Mouse (Mus musculus) forebrain, postnatal 0 days (tissue): ENCODE data around the gene Tmcc2. TPM values are rescaled to one million over a fixed set of nuclear protein-coding genes. Genes with fewer than 3 reads are reported as not detected.

Experiments used
- ATAC-seq: fragments of 200-750 bp; cut with Nextera tagmentation; 2 replicates; pipeline ENCODE4 v1.8.0; 2017; ENCODE audit warnings: mild to moderate bottlenecking, moderate library complexity
- DNase-seq: peaks from one replicate; pipeline ENCODE4 v3.0.0-alpha.2; 2015
- H3K27ac ChIP-seq: fragments of 300-500 bp; sonication (generic); 2 replicates; pipeline ENCODE4 v1.5.1; 2014; ENCODE audit warnings: low read depth, mild to moderate bottlenecking, antibody characterized with exemption, low read length, moderate library complexity, mixed read lengths
- H3K27me3 ChIP-seq: fragments of 300-500 bp; sonication (generic); 2 replicates; pipeline ENCODE4 v1.6.1; 2014; ENCODE audit warnings: mild to moderate bottlenecking, low read length, mixed read lengths; ENCODE audit not compliant: insufficient read depth
- H3K36me3 ChIP-seq: fragments of 300-500 bp; sonication (generic); 2 replicates; pipeline ENCODE4 v1.6.1; 2014; ENCODE audit warnings: mild to moderate bottlenecking, moderate library complexity; ENCODE audit not compliant: insufficient read depth
- H3K4me1 ChIP-seq: fragments of 300-500 bp; sonication (generic); 2 replicates; pipeline ENCODE4 v1.6.1; 2014; ENCODE audit warnings: antibody characterized with exemption; ENCODE audit not compliant: insufficient read depth
- H3K4me2 ChIP-seq: fragments of 300-500 bp; sonication (generic); 2 replicates; pipeline ENCODE4 v1.6.1; 2014; ENCODE audit warnings: low read depth, mild to moderate bottlenecking, moderate library complexity
- H3K4me3 ChIP-seq: fragments of 300-500 bp; sonication (generic); 2 replicates; pipeline ENCODE4 v1.5.1; 2014; ENCODE audit warnings: low read depth, low read length, mixed read lengths
- H3K9ac ChIP-seq: fragments of 300-500 bp; sonication (generic); 2 replicates; pipeline ENCODE4 v1.6.1; 2014; ENCODE audit warnings: mild to moderate bottlenecking
- H3K9me3 ChIP-seq: fragments of 300-500 bp; sonication (generic); 2 replicates; pipeline ENCODE4 v1.6.1; 2016; ENCODE audit warnings: low read length
- CTCF ChIP-seq: sonication (generic); IDR thresholded peaks from 2 replicates; pipeline ENCODE4 v1.5.1; 2016; ENCODE audit warnings: antibody characterized with exemption, control low read depth, low read depth
- WGBS: fragments of 180-500 bp; shearing (Covaris S2); extraction: QIAGEN DNeasy Blood & Tissue Kit; methylation state at CpG from one replicate; pipeline ENCODE4 v1.1.7; 2014; 5-methylcytosine and 5-hydroxymethylcytosine counted together
- polyA plus RNA-seq: library from polyadenylated mRNA; unstranded; fragments of >200 nt; fragmentation: Nextera tagmentation; extraction: Ambion mirVana; gene quantifications from 2 replicates; pipeline ENCODE4 v1.2.1, GENCODE M21; 2015
- total RNA-seq: library from RNA; depleted of rRNA; stranded (reverse); fragments of >200 nt; gene quantifications from 2 replicates; pipeline ENCODE4 v1.2.3, GENCODE M21; 2014; rRNA removed

Gene Tmcc2
- 104 TPM in 2 replicates for total RNA-seq
- polyA plus RNA-seq, result 37.4 and 41.9 TPM in 2 replicates

GRCm38 (mm10) chr1:132390691-132391579 lies at the start of gene Tmcc2:
Tmcc2 (minus strand) TSS chr1:132391281.
- WGBS, result 2% methylated on average over 50 of the region's 50 CpGs
- H3K4me1 ChIP-seq, result peaks cover 20% of the 10 kb centered on the region
- ATAC-seq, result peak; percentile 54

GRCm38 (mm10) chr1:132437389-132437788 lies 46.3 kb upstream of the Tmcc2 start:
- peaks cover 29% of the 10 kb centered on the region; the same call in 1 of the 2 replicates for H3K36me3 ChIP-seq
- no peak overlapping the region for H3K9ac ChIP-seq
- no peaks in the 10 kb centered on the region for H3K4me1 ChIP-seq
- TF ChIP-seq CTCF, result no peak
- DNase-seq (no peak), ATAC-seq (no peak)
- no peaks in the 10 kb centered on the region for H3K27me3 ChIP-seq
- no peak overlapping the region for H3K4me3 ChIP-seq
- 90% methylated on average over 5 of the region's 5 CpGs for WGBS
- no peak overlapping the region for H3K4me2 ChIP-seq
- no peak overlapping the region for H3K27ac ChIP-seq
- H3K9me3 ChIP-seq, result no peaks in the 10 kb centered on the region

More at GRCm38 (mm10) chr1:132390691-132391579, at the start of gene Tmcc2:
- Histone ChIP-seq H3K27ac (peak within 1 kb of the TSS; percentile 91), H3K4me2 (peak within 1 kb of the TSS; percentile 87), H3K27me3 (no peaks in the 10 kb centered on the region), H3K9me3 (no peaks in the 10 kb centered on the region), H3K36me3 (no peaks in the 10 kb centered on the region), H3K4me3 (peak within 1 kb of the TSS; percentile 73), H3K9ac (peak within 1 kb of the TSS; percentile 86)
- no peak for TF ChIP-seq CTCF
- DNase-seq, result peak; percentile 70

- Histone ChIP-seq H3K4me2 (no peak overlapping the region), H3K9ac (no peak overlapping the region), H3K36me3 (peaks cover 27% of the 10 kb centered on the region; the same call in 1 of the 2 replicates), H3K27ac (no peak overlapping the region), H3K27me3 (no peaks in the 10 kb centered on the region), H3K9me3 (no peaks in the 10 kb centered on the region), H3K4me1 (no peaks in the 10 kb centered on the region), H3K4me3 (no peak overlapping the region)
- 65% methylated on average over 1 of the region's 1 CpGs for WGBS
- TF ChIP-seq CTCF, result no peak
- ATAC-seq, result no peak
- DNase-seq, result no peak
Observed at GRCm38 (mm10) chr1:132436960-132437359, 45.9 kb upstream of the Tmcc2 start.

DNA sequence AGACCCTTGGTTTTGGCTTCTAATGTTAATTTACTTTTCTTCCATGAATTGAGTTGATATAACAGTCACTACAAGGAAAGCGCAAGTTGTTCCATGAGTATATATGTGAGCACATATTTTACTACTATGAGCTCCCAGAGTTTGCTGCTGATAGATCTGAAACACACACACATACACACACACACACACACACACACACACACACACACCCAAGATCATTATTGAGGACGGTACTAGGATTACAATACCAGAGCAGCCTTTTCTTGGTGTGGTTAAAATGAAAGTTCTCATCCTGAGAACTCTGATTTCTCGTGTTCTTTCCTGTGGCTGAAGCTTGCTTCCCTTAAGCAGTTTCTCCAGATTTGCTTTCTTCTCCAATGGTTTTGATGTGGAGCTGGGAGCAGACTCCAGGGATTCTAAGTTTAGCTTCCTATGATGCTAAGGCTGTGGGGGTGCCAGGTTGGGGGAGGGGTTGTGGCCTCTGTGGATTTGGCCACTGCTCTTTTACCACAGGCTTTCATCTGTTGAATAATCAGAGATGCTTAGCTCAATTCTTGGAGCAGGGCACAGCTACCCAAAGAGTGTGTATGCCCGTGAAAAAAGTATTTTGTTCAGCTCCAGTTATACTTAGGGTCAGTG lies 45.4 kb upstream of the Tmcc2 start:
- Histone ChIP-seq H3K9me3 (no peaks in the 10 kb centered on the region), H3K9ac (no peak overlapping the region), H3K4me1 (no peaks in the 10 kb centered on the region), H3K27ac (no peak overlapping the region), H3K27me3 (no peaks in the 10 kb centered on the region), H3K36me3 (peaks cover 21% of the 10 kb centered on the region; the same call in 1 of the 2 replicates), H3K4me2 (no peak overlapping the region), H3K4me3 (no peak overlapping the region)
- ATAC-seq (no peak), DNase-seq (no peak)
- no peak for TF ChIP-seq CTCF
- 74% methylated on average over 4 of the region's 4 CpGs for WGBS

- Histone ChIP-seq H3K9ac (no peak overlapping the region), H3K4me1 (no peaks in the 10 kb centered on the region), H3K4me3 (no peak overlapping the region), H3K27ac (no peak overlapping the region), H3K9me3 (no peaks in the 10 kb centered on the region), H3K27me3 (no peaks in the 10 kb centered on the region), H3K4me2 (no peak overlapping the region), H3K36me3 (0 out of 2 replicates have a peak, but pooled peaks cover 12% of the 10 kb centered on the region)
- no peak for TF ChIP-seq CTCF
- DNase-seq (no peak), ATAC-seq (no peak)
- WGBS, result 90% methylated on average over 12 of the region's 12 CpGs
Observed at GRCm38 (mm10) chr1:132434032-132434431, 43.0 kb upstream of the Tmcc2 start.

DNA sequence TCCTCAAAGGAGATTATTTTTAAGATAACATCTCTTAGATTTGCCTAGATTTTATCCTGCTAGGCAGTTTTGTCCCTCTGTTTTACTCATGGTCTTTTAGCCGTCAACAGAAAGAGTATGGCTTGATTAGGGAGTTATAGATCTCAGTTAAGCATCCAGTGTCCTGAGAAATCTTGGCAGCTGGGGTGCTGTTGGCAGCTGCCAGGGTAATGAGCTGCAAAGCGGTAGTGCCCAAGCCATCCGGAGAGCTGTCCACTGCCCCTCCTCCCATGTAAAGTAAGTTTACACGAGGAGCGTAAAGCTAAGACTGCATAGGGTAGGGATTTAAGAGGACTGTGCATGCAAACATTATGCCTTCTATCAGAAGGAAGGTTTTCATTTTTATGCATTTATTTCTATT lies 42.3 kb upstream of the Tmcc2 start:
- WGBS, result 41% methylated on average over 5 of the region's 5 CpGs
- Histone ChIP-seq H3K4me3 (no peak overlapping the region), H3K27ac (no peak overlapping the region), H3K4me1 (no peaks in the 10 kb centered on the region), H3K9me3 (no peaks in the 10 kb centered on the region), H3K27me3 (no peaks in the 10 kb centered on the region), H3K4me2 (no peak overlapping the region), H3K36me3 (0 out of 2 replicates have a peak, but pooled peaks cover 12% of the 10 kb centered on the region), H3K9ac (no peak overlapping the region)
- TF ChIP-seq CTCF, result no peak
- ATAC-seq (no peak), DNase-seq (no peak)
